Mouse (Mus musculus) thymus, adult 2 months (tissue): ENCODE measurements around the gene BC025920. TPM values are rescaled to one million over a fixed set of nuclear protein-coding genes. Genes with fewer than 3 reads are reported as not detected.
A peak's percentile ranks its signal among the peaks of the same experiment; 100 is the strongest.

Source experiments
- DNase-seq: peaks from one replicate; pipeline ENCODE4 v3.0.0; 2021
- H3K27ac ChIP-seq: fragments of 200-500 bp; 2 replicates; pipeline ENCODE4 v1.5.1; 2012; ENCODE audit warnings: low read length, control low read depth; ENCODE audit not compliant: control insufficient read depth, insufficient read depth
- H3K27me3 ChIP-seq: fragments of 200-500 bp; 2 replicates; pipeline ENCODE4 v1.6.1; 2012; ENCODE audit warnings: mild to moderate bottlenecking, low read length, moderate library complexity, mixed read lengths; ENCODE audit not compliant: control insufficient read depth, insufficient read depth
- H3K36me3 ChIP-seq: fragments of 200-500 bp; 2 replicates; pipeline ENCODE4 v1.6.1; 2012; ENCODE audit warnings: mild to moderate bottlenecking, low read length, moderate library complexity; ENCODE audit not compliant: control insufficient read depth, insufficient read depth
- H3K4me1 ChIP-seq: fragments of 200-500 bp; replicated peaks from 2 replicates; pipeline ENCODE4 v1.6.1; 2012; ENCODE audit warnings: low read length; ENCODE audit not compliant: control insufficient read depth, insufficient read depth
- H3K4me3 ChIP-seq: fragments of 200-500 bp; 2 replicates; pipeline ENCODE4 v1.5.1; 2012; ENCODE audit warnings: mild to moderate bottlenecking, low read length, control low read depth, moderate library complexity; ENCODE audit not compliant: control insufficient read depth, insufficient read depth
- CTCF ChIP-seq: fragments of 200-500 bp; IDR thresholded peaks from 2 replicates; pipeline ENCODE4 v1.5.1; 2012; ENCODE audit warnings: mild to moderate bottlenecking, control low read depth, low read length, moderate library complexity, borderline replicate concordance; ENCODE audit not compliant: control insufficient read depth, poor library complexity, insufficient read depth; ENCODE audit errors: extremely low read depth
- POLR2A ChIP-seq: fragments of 200-500 bp; IDR thresholded peaks from 2 replicates; pipeline ENCODE4 v1.6.1; 2012; ENCODE audit warnings: mild to moderate bottlenecking, low read length, control low read depth, moderate library complexity; ENCODE audit not compliant: control insufficient read depth, poor library complexity, insufficient read depth; ENCODE audit errors: extremely low read depth
- WGBS: fragments of 180-500 bp; shearing (Covaris S2); methylation state at CpG from one replicate; pipeline ENCODE4 v1.1.7; 2018; 5-methylcytosine and 5-hydroxymethylcytosine counted together
- polyA plus RNA-seq: library from polyadenylated mRNA; depleted of rRNA; stranded (reverse); fragments of >200 nt; gene quantifications from 2 replicates; pipeline ENCODE4 v1.2.3, GENCODE M21; 2012

Gene BC025920
- polyA plus RNA-seq, 1 experiment, result 2.8 TPM

GRCm38 (mm10) chr10:81572133-81572671 lies 33.9 kb upstream of the BC025920 start:
- peak; percentile 30 for DNase-seq
- 51% methylated on average over 9 of the region's 9 CpGs for WGBS
- no peaks in the 10 kb centered on the region for H3K27me3 ChIP-seq
- H3K27ac ChIP-seq, result no peak overlapping the region
- no peaks in the 10 kb centered on the region for H3K36me3 ChIP-seq
- TF ChIP-seq CTCF (no peak), POLR2A (no peak)
- H3K4me3 ChIP-seq, result no peak overlapping the region; the same call in 1 of the 2 replicates
- peaks cover 74% of the 10 kb centered on the region for H3K4me1 ChIP-seq

GRCm38 (mm10) chr10:81572975-81573374 lies 33.1 kb upstream of the BC025920 start:
- peaks cover 67% of the 10 kb centered on the region for H3K4me1 ChIP-seq
- no peaks in the 10 kb centered on the region for H3K36me3 ChIP-seq
- no peak overlapping the region for H3K27ac ChIP-seq
- TF ChIP-seq POLR2A, result no peak
- TF ChIP-seq CTCF, result no peak
- H3K27me3 ChIP-seq, result no peaks in the 10 kb centered on the region
- no peak overlapping the region for H3K4me3 ChIP-seq
- WGBS, result 88% methylated on average over 9 of the region's 9 CpGs
- no peak for DNase-seq

GRCm38 (mm10) chr10:81574081-81575056 lies 31.7 kb upstream of the BC025920 start, which contains the start of gene Tle2:
Gene Tle2 (plus strand): TSS chr10:81574561.
- Histone ChIP-seq H3K4me1 (peaks cover 54% of the 10 kb centered on the region), H3K27me3 (no peaks in the 10 kb centered on the region), H3K36me3 (no peaks in the 10 kb centered on the region), H3K4me3 (peak within 1 kb of the TSS; percentile 50), H3K27ac (no peak within 1 kb of the TSS)
- DNase-seq, result peak; percentile 33
- no peak for TF ChIP-seq POLR2A
- TF ChIP-seq CTCF, result no peak
- 44% methylated on average over 10 of the region's 10 CpGs for WGBS

GRCm38 (mm10) chr10:81575208-81575631 lies 30.9 kb upstream of the BC025920 start:
- no peaks in the 10 kb centered on the region for H3K36me3 ChIP-seq
- DNase-seq, result peak; percentile 47
- peaks cover 50% of the 10 kb centered on the region for H3K4me1 ChIP-seq
- H3K27ac ChIP-seq, result no peak overlapping the region
- peak overlapping the region; percentile 50 for H3K4me3 ChIP-seq
- H3K27me3 ChIP-seq, result no peaks in the 10 kb centered on the region
- WGBS, result under 1% methylated on average over 26 of the region's 30 CpGs
- TF ChIP-seq POLR2A (no peak), CTCF (no peak)

GRCm38 (mm10) chr10:81575695-81576094 lies 30.4 kb upstream of the BC025920 start:
- no peak overlapping the region for H3K27ac ChIP-seq
- peak; percentile 60 for DNase-seq
- TF ChIP-seq CTCF, result no peak
- 28% methylated on average over 6 of the region's 6 CpGs for WGBS
- H3K4me1 ChIP-seq, result peaks cover 51% of the 10 kb centered on the region
- H3K4me3 ChIP-seq, result peak overlapping the region; percentile 50
- H3K27me3 ChIP-seq, result no peaks in the 10 kb centered on the region
- no peaks in the 10 kb centered on the region for H3K36me3 ChIP-seq

GRCm38 (mm10) chr10:81579967-81580366 lies 26.1 kb upstream of the BC025920 start:
- H3K27ac ChIP-seq, result no peak overlapping the region
- H3K27me3 ChIP-seq, result no peaks in the 10 kb centered on the region
- peaks cover 25% of the 10 kb centered on the region for H3K4me1 ChIP-seq
- WGBS, result 19% methylated on average over 4 of the region's 4 CpGs
- H3K36me3 ChIP-seq, result no peaks in the 10 kb centered on the region
- H3K4me3 ChIP-seq, result no peak overlapping the region
- TF ChIP-seq CTCF, result no peak
- no peak for TF ChIP-seq POLR2A
- DNase-seq, result no peak

- Histone ChIP-seq H3K27ac (no peak overlapping the region), H3K4me1 (peaks cover 20% of the 10 kb centered on the region), H3K4me3 (no peak overlapping the region), H3K27me3 (no peaks in the 10 kb centered on the region), H3K36me3 (no peaks in the 10 kb centered on the region)
- WGBS, result 14% methylated on average over 25 of the region's 25 CpGs
- peak; percentile 20 for DNase-seq
- TF ChIP-seq POLR2A (no peak), CTCF (0 out of 2 replicates have a peak, but pooled peaks have one; percentile 11)
Measured at GRCm38 (mm10) chr10:81580441-81581070, 25.5 kb upstream of the BC025920 start.
